Mouse (Mus musculus) layer of hippocampus, adult 2 months (tissue): ENCODE measurements around the gene Cdh4. TPM values are rescaled to one million over a fixed set of nuclear protein-coding genes. Genes with fewer than 3 reads are reported as not detected.
A peak's percentile ranks its signal among the peaks of the same experiment; 100 is the strongest.

Source experiments
- DNase-seq, 2 experiments: peaks; one replicate each; pipeline ENCODE4 v3.0.0; 2022; ENCODE audit warnings: low spot score in 2 of 2
- H3K27ac ChIP-seq: fragments of 200-600 bp; 2 replicates; pipeline ENCODE4 v1.8.1; 2022
- H3K4me3 ChIP-seq: fragments of 200-600 bp; 2 replicates; pipeline ENCODE4 v1.8.1; 2022; ENCODE audit warnings: mild to moderate bottlenecking
- CTCF ChIP-seq: fragments of 200-600 bp; conservative IDR thresholded peaks from 2 replicates; pipeline ENCODE4 v1.8.1; 2022; ENCODE audit warnings: antibody characterized with exemption, mild to moderate bottlenecking, moderate library complexity
- total RNA-seq, 2 experiments: library from RNA; stranded (reverse); gene quantifications; 2 replicates each; pipeline ENCODE4 v1.2.3; 2021

The Cdh4 gene
- total RNA-seq, 2 experiments from 2014 or later: 8.5 to 12.4 TPM

- Histone ChIP-seq H3K4me3 (no peak overlapping the region), H3K27ac (no peak overlapping the region)
- DNase-seq: no peak
- no peak for TF ChIP-seq CTCF
Observed at GRCm38 (mm10) chr2:179649370-179649769, 207.1 kb downstream of the Cdh4 start.

- H3K27ac ChIP-seq: no peak overlapping the region
- DNase-seq: no peak
- no peak overlapping the region for H3K4me3 ChIP-seq
- no peak for TF ChIP-seq CTCF
Observed at GRCm38 (mm10) chr2:179650168-179650567, 207.9 kb downstream of the Cdh4 start.

GRCm38 (mm10) chr2:179655506-179655905 is 213.3 kb downstream of the Cdh4 start:
- Histone ChIP-seq H3K4me3 (no peak overlapping the region), H3K27ac (no peak overlapping the region)
- TF ChIP-seq CTCF: no peak
- no peak for DNase-seq

GRCm38 (mm10) chr2:179659254-179659653 is 217.0 kb downstream of the Cdh4 start:
- H3K4me3 ChIP-seq: no peak overlapping the region
- no peak overlapping the region for H3K27ac ChIP-seq
- TF ChIP-seq CTCF: no peak
- DNase-seq: no peak

GRCm38 (mm10) chr2:179661998-179662714 is 219.9 kb downstream of the Cdh4 start:
- no peak for TF ChIP-seq CTCF
- Histone ChIP-seq H3K27ac (no peak overlapping the region), H3K4me3 (no peak overlapping the region)
- no peak for DNase-seq

GRCm38 (mm10) chr2:179662739-179663138 is 220.5 kb downstream of the Cdh4 start:
- H3K27ac ChIP-seq: no peak overlapping the region
- TF ChIP-seq CTCF: no peak
- DNase-seq: no peak
- no peak overlapping the region for H3K4me3 ChIP-seq

GRCm38 (mm10) chr2:179663652-179664051 is 221.4 kb downstream of the Cdh4 start:
- no peak for DNase-seq
- peak; percentile 66 for TF ChIP-seq CTCF
- Histone ChIP-seq H3K4me3 (no peak overlapping the region), H3K27ac (no peak overlapping the region)

GRCm38 (mm10) chr2:179664171-179664608 is 222.0 kb downstream of the Cdh4 start:
- no peak overlapping the region for H3K27ac ChIP-seq
- TF ChIP-seq CTCF: no peak
- no peak overlapping the region for H3K4me3 ChIP-seq
- no peak for DNase-seq

- no peak for TF ChIP-seq CTCF
- no peak for DNase-seq
- H3K4me3 ChIP-seq: no peak overlapping the region
- no peak overlapping the region for H3K27ac ChIP-seq
Observed at GRCm38 (mm10) chr2:179670689-179671088, 228.5 kb downstream of the Cdh4 start.

GRCm38 (mm10) chr2:179679866-179680265 is 237.6 kb downstream of the Cdh4 start:
- H3K27ac ChIP-seq: no peak overlapping the region
- no peak overlapping the region for H3K4me3 ChIP-seq
- DNase-seq: peak; percentile 13 to 39
- TF ChIP-seq CTCF: no peak

GRCm38 (mm10) chr2:179681386-179681785 is 239.2 kb downstream of the Cdh4 start:
- peak; percentile 92 for TF ChIP-seq CTCF
- Histone ChIP-seq H3K27ac (no peak overlapping the region), H3K4me3 (no peak overlapping the region)
- peak in 1 of 2 experiments; percentile 62 for DNase-seq

GRCm38 (mm10) chr2:179687243-179687681 is 245.0 kb downstream of the Cdh4 start:
- no peak for DNase-seq
- H3K27ac ChIP-seq: no peak overlapping the region
- no peak overlapping the region for H3K4me3 ChIP-seq
- TF ChIP-seq CTCF: no peak

GRCm38 (mm10) chr2:179688976-179689375 is 246.7 kb downstream of the Cdh4 start:
- Histone ChIP-seq H3K27ac (no peak overlapping the region), H3K4me3 (no peak overlapping the region)
- TF ChIP-seq CTCF: no peak
- DNase-seq: peak; percentile 29 to 38

- Histone ChIP-seq H3K27ac (no peak overlapping the region), H3K4me3 (no peak overlapping the region)
- TF ChIP-seq CTCF: no peak
- DNase-seq: no peak
Observed at GRCm38 (mm10) chr2:179689761-179690160, 247.5 kb downstream of the Cdh4 start.

GRCm38 (mm10) chr2:179690571-179690970 is 248.3 kb downstream of the Cdh4 start:
- TF ChIP-seq CTCF: no peak
- no peak overlapping the region for H3K4me3 ChIP-seq
- no peak for DNase-seq
- no peak overlapping the region for H3K27ac ChIP-seq
